Mouse (Mus musculus): ENCODE results near the gene Flot2.

- TF ChIP-seq GATA1 (IDR thresholded peaks at IDR 0.05; ENCODE audit: low read length) (no peak), TAL1 (IDR thresholded peaks at IDR 0.05; ENCODE audit: low read length) (no peak)
Observed at GRCm38 (mm10) chr11:78102142-78102541, 64.4 kb downstream of the Flot2 start.

All from erythroblast, embryonic 14.5 days (primary cell).